Comparison of ENCODE assay signal across 1 mouse cellular context in the genomic region with DNA sequence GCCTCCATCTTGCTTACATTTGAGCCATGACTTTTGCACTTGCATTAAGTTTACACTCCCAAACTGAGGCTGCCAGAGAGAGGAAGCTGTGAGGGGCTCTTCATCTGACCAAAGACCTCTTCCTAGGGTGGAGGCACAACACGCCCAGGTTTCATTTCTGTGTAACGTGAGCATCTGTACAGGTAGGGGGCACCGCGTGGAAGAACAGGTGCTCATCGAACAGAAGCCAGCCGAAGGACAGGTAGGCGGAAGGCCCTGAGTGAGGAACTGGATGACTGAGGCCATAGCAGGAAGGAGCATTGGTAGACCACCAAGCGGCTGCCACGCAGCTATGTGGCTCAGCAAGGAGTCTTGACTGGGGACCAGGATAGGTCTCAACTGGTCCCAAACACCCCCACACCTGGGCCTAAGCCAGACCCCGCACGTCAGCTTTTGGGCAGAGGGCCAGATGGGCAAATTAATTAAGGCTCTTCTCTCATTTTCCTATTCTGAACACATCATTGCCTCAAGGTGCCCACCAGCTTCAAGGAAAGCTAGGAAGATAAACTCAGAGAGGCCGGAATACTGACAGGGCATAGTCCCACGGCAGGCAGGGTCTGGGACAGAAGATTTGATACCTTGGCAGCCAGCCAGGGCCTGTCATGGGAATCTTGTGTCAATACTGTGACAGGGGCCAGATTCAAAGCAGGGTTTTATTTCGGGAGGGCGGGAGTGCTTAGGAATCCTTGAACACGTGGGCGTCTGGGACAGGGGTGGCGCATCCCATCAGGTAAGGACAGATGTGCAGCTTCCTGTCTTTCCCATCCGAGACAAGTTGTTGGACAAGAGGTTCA.
TF ChIP-seq lines count a peak whose summit lies in the region.

No protein-coding gene starts in this region.

TF ChIP-seq in MEL, 35 proteins besides CTCF, POLR2A, EP300 and RAD21:
- no peak for TF ChIP-seq TBP (IDR thresholded peaks at IDR 0.05; ENCODE audit: low read depth, low read length)
- TF ChIP-seq POLR2AphosphoS5 (IDR thresholded peaks at IDR 0.05; ENCODE audit: borderline replicate concordance, low read depth, low read length), result no peak
- TF ChIP-seq ZMIZ1 (IDR thresholded peaks at IDR 0.05; ENCODE audit: low read depth, low read length), result no peak
- TF ChIP-seq BHLHE40 (IDR thresholded peaks at IDR 0.05; ENCODE audit: borderline replicate concordance, low read depth, low read length), result no peak
- no peak for TF ChIP-seq MXI1 (IDR thresholded peaks at IDR 0.05; ENCODE audit: low read depth, low read length)
- TF ChIP-seq MAZ (IDR thresholded peaks at IDR 0.05; ENCODE audit: low read depth, low read length), result no peak
- no peak for TF ChIP-seq ZC3H11A (IDR thresholded peaks at IDR 0.05; ENCODE audit: low read depth, low read length)
- no peak for TF ChIP-seq CHD2 (IDR thresholded peaks at IDR 0.05; ENCODE audit: low read length)
- no peak for TF ChIP-seq HCFC1 (IDR thresholded peaks at IDR 0.05; ENCODE audit: low read depth, low read length)
- TF ChIP-seq USF2 (IDR thresholded peaks at IDR 0.05; ENCODE audit: borderline replicate concordance in 1 of 2, insufficient read depth in 1 of 2, low read depth in 1 of 2, low read length in 2 of 2), result no peak
- no peak for TF ChIP-seq MAX (IDR thresholded peaks at IDR 0.05; ENCODE audit: low read length)
- no peak for TF ChIP-seq E2F4 (IDR thresholded peaks at IDR 0.05; ENCODE audit: borderline replicate concordance, low read depth, low read length)
- no peak for TF ChIP-seq MYC (IDR thresholded peaks at IDR 0.05; ENCODE audit: low read depth, low read length)
